Mouse (Mus musculus) neural tube, embryonic 13.5 days (tissue): ENCODE measurements at regions not wholly inside any gene's neighbourhood (a gene's known extent, or its start where the extent isn't known, plus 50 kb on each side); places are given as distances from the start of the nearest gene placed in this dataset.

Experiments used
- ATAC-seq: fragments of 200-750 bp; cut with Nextera tagmentation; 2 replicates; pipeline ENCODE4 v1.8.0; 2017; ENCODE audit warnings: low read depth, mild to moderate bottlenecking, moderate TSS enrichment, moderate library complexity
- H3K27ac ChIP-seq: fragments of 300-500 bp; sonication (generic); replicated peaks from 2 replicates; pipeline ENCODE4 v1.5.1; 2015; ENCODE audit warnings: moderate library complexity, mild to moderate bottlenecking, inconsistent platforms
- H3K27me3 ChIP-seq: fragments of 300-500 bp; sonication (generic); 2 replicates; pipeline ENCODE4 v1.6.1; 2015; ENCODE audit warnings: mild to moderate bottlenecking, inconsistent platforms
- H3K36me3 ChIP-seq: fragments of 300-500 bp; sonication (generic); 2 replicates; pipeline ENCODE4 v1.6.1; 2015; ENCODE audit warnings: mild to moderate bottlenecking, inconsistent platforms
- H3K4me1 ChIP-seq: fragments of 300-500 bp; sonication (generic); replicated peaks from 2 replicates; pipeline ENCODE4 v1.6.1; 2015; ENCODE audit warnings: inconsistent platforms
- H3K4me2 ChIP-seq: fragments of 300-500 bp; sonication (generic); 2 replicates; pipeline ENCODE4 v1.6.1; 2015; ENCODE audit warnings: inconsistent platforms, mild to moderate bottlenecking, moderate library complexity
- H3K4me3 ChIP-seq: fragments of 300-500 bp; sonication (generic); 2 replicates; pipeline ENCODE4 v1.5.1; 2015; ENCODE audit warnings: mild to moderate bottlenecking, inconsistent platforms
- H3K9ac ChIP-seq: fragments of 300-500 bp; sonication (generic); 2 replicates; pipeline ENCODE4 v1.6.1; 2015; ENCODE audit warnings: moderate library complexity, mild to moderate bottlenecking, inconsistent platforms
- H3K9me3 ChIP-seq: fragments of 300-500 bp; sonication (generic); 2 replicates; pipeline ENCODE4 v1.6.1; 2016; ENCODE audit warnings: inconsistent platforms
- WGBS: fragments of 180-500 bp; shearing (Covaris S2); methylation state at CpG from one replicate; pipeline ENCODE4 v1.1.7; 2015; 5-methylcytosine and 5-hydroxymethylcytosine counted together

GRCm38 (mm10) chr5:38967010-38967409 is 90.4 kb upstream of the Clnk start:
- Histone ChIP-seq H3K27ac (no peak overlapping the region), H3K4me3 (no peak overlapping the region), H3K36me3 (no peaks in the 10 kb centered on the region), H3K4me1 (no peaks in the 10 kb centered on the region), H3K9ac (no peak overlapping the region), H3K4me2 (no peak overlapping the region), H3K9me3 (no peaks in the 10 kb centered on the region), H3K27me3 (no peaks in the 10 kb centered on the region)
- ATAC-seq = no peak
- WGBS = 37% methylated on average over 1 of the region's 1 CpGs

- no peak overlapping the region for H3K4me3 ChIP-seq
- no peak overlapping the region for H3K4me2 ChIP-seq
- no peak overlapping the region for H3K9ac ChIP-seq
- no peak overlapping the region for H3K27ac ChIP-seq
- H3K9me3 ChIP-seq = no peaks in the 10 kb centered on the region
- no peaks in the 10 kb centered on the region for H3K36me3 ChIP-seq
- no peaks in the 10 kb centered on the region for H3K4me1 ChIP-seq
- ATAC-seq = no peak
- H3K27me3 ChIP-seq = no peaks in the 10 kb centered on the region
Observed at GRCm38 (mm10) chr5:38964445-38964844, 87.8 kb upstream of the Clnk start.

- peak; percentile 78 for ATAC-seq
- no peak overlapping the region; the same call in 1 of the 2 replicates for H3K4me2 ChIP-seq
- no peaks in the 10 kb centered on the region for H3K36me3 ChIP-seq
- H3K4me3 ChIP-seq = no peak overlapping the region
- peaks cover 6% of the 10 kb centered on the region for H3K4me1 ChIP-seq
- H3K9me3 ChIP-seq = no peaks in the 10 kb centered on the region
- peak overlapping the region; percentile 42; the same call in 1 of the 2 replicates for H3K27ac ChIP-seq
- no peak overlapping the region for H3K9ac ChIP-seq
- H3K27me3 ChIP-seq = no peaks in the 10 kb centered on the region
- WGBS = 36% methylated on average over 9 of the region's 9 CpGs
Observed at GRCm38 (mm10) chr5:38950520-38951288, 74.1 kb upstream of the Clnk start.

- Histone ChIP-seq H3K9ac (no peak overlapping the region), H3K36me3 (no peaks in the 10 kb centered on the region), H3K27me3 (no peaks in the 10 kb centered on the region), H3K4me3 (no peak overlapping the region), H3K9me3 (no peaks in the 10 kb centered on the region), H3K4me2 (no peak overlapping the region), H3K4me1 (peaks cover 6% of the 10 kb centered on the region), H3K27ac (no peak overlapping the region)
- WGBS = 85% methylated on average over 5 of the region's 5 CpGs
- no peak for ATAC-seq
Observed at GRCm38 (mm10) chr5:38945903-38946686, 69.5 kb upstream of the Clnk start.

GRCm38 (mm10) chr5:38932382-38933079 is 55.9 kb upstream of the Clnk start:
- WGBS = 66% methylated on average over 7 of the region's 7 CpGs
- Histone ChIP-seq H3K27ac (no peak overlapping the region), H3K27me3 (no peaks in the 10 kb centered on the region), H3K4me2 (no peak overlapping the region), H3K9ac (no peak overlapping the region), H3K36me3 (no peaks in the 10 kb centered on the region), H3K4me3 (no peak overlapping the region), H3K4me1 (no peaks in the 10 kb centered on the region), H3K9me3 (no peaks in the 10 kb centered on the region)
- no peak for ATAC-seq

GRCm38 (mm10) chr5:38927051-38927450 is 50.4 kb upstream of the Clnk start:
- H3K4me1 ChIP-seq = no peaks in the 10 kb centered on the region
- no peaks in the 10 kb centered on the region for H3K36me3 ChIP-seq
- no peak for ATAC-seq
- WGBS = 90% methylated on average over 3 of the region's 3 CpGs
- H3K9ac ChIP-seq = no peak overlapping the region
- H3K27ac ChIP-seq = no peak overlapping the region
- H3K27me3 ChIP-seq = no peaks in the 10 kb centered on the region
- H3K4me2 ChIP-seq = no peak overlapping the region
- H3K9me3 ChIP-seq = no peaks in the 10 kb centered on the region
- no peak overlapping the region for H3K4me3 ChIP-seq
